Mouse (Mus musculus): Measurements from ENCODE around the gene Pla2g3. TPM values are rescaled to one million over a fixed set of nuclear protein-coding genes. Genes with fewer than 3 reads are reported as not detected.

Pla2g3 gene
- total and polyA plus RNA-seq, 2 experiments from 2014 or later, result 11.9 to 26.2 TPM

- Histone ChIP-seq H3K27me3 (ENCODE audit: insufficient read depth, low read length) (no peaks in the 10 kb centered on the region), H3K9ac (no peak overlapping the region), H3K27ac (ENCODE audit: low read depth, low read length) (no peak overlapping the region), H3K4me2 (ENCODE audit: low read depth) (no peak overlapping the region), H3K4me1 (ENCODE audit: insufficient read depth) (no peaks in the 10 kb centered on the region), H3K9me3 (ENCODE audit: low read length) (0 out of 2 replicates have a peak, but pooled peaks cover 3% of the 10 kb centered on the region), H3K36me3 (ENCODE audit: insufficient read depth) (no peaks in the 10 kb centered on the region), H3K4me3 (ENCODE audit: low read depth, low read length) (no peak overlapping the region)
- no peak for TF ChIP-seq CTCF (IDR thresholded peaks at IDR 0.05; ENCODE audit: low read depth)
- 97% methylated on average over 5 of the region's 5 CpGs for WGBS
- no peak for DNase-seq
- no peak for ATAC-seq
Observed at GRCm38 (mm10) chr11:3544409-3544808, 56.3 kb downstream of the Pla2g3 start.

- no peaks in the 10 kb centered on the region for H3K4me1 ChIP-seq (ENCODE audit: insufficient read depth)
- H3K27me3 ChIP-seq (ENCODE audit: insufficient read depth, low read length), result no peaks in the 10 kb centered on the region
- no peak for DNase-seq
- TF ChIP-seq CTCF (IDR thresholded peaks at IDR 0.05; ENCODE audit: low read depth), result no peak
- H3K36me3 ChIP-seq (ENCODE audit: insufficient read depth), result no peaks in the 10 kb centered on the region
- H3K27ac ChIP-seq (ENCODE audit: low read depth, low read length), result no peak overlapping the region
- WGBS, result 13% methylated on average over 9 of the region's 9 CpGs
- ATAC-seq, result no peak
- no peak overlapping the region for H3K4me3 ChIP-seq (ENCODE audit: low read depth, low read length)
- 0 out of 2 replicates have a peak, but pooled peaks cover 3% of the 10 kb centered on the region for H3K9me3 ChIP-seq (ENCODE audit: low read length)
- H3K9ac ChIP-seq, result no peak overlapping the region
- no peak overlapping the region for H3K4me2 ChIP-seq (ENCODE audit: low read depth)
Observed at GRCm38 (mm10) chr11:3545531-3546241, 57.6 kb downstream of the Pla2g3 start.

- H3K9me3 ChIP-seq (ENCODE audit: low read length), result 0 out of 2 replicates have a peak, but pooled peaks cover 3% of the 10 kb centered on the region
- H3K27ac ChIP-seq (ENCODE audit: low read depth, low read length), result no peak overlapping the region
- WGBS, result 8% methylated on average over 1 of the region's 1 CpGs
- no peak overlapping the region for H3K9ac ChIP-seq
- no peaks in the 10 kb centered on the region for H3K27me3 ChIP-seq (ENCODE audit: insufficient read depth, low read length)
- no peak for ATAC-seq
- no peak overlapping the region for H3K4me2 ChIP-seq (ENCODE audit: low read depth)
- no peaks in the 10 kb centered on the region for H3K4me1 ChIP-seq (ENCODE audit: insufficient read depth)
- no peak overlapping the region for H3K4me3 ChIP-seq (ENCODE audit: low read depth, low read length)
- DNase-seq, result no peak
- TF ChIP-seq CTCF (IDR thresholded peaks at IDR 0.05; ENCODE audit: low read depth), result no peak
- H3K36me3 ChIP-seq (ENCODE audit: insufficient read depth), result no peaks in the 10 kb centered on the region
Observed at GRCm38 (mm10) chr11:3546242-3546562, 58.1 kb downstream of the Pla2g3 start.

GRCm38 (mm10) chr11:3547047-3547446, 59.0 kb downstream of the Pla2g3 start:
- no peaks in the 10 kb centered on the region for H3K4me1 ChIP-seq (ENCODE audit: insufficient read depth)
- H3K9ac ChIP-seq, result no peak overlapping the region
- WGBS, result 66% methylated on average over 2 of the region's 2 CpGs
- H3K27ac ChIP-seq (ENCODE audit: low read depth, low read length), result no peak overlapping the region
- no peak for TF ChIP-seq CTCF (IDR thresholded peaks at IDR 0.05; ENCODE audit: low read depth)
- H3K27me3 ChIP-seq (ENCODE audit: insufficient read depth, low read length), result no peaks in the 10 kb centered on the region
- H3K4me3 ChIP-seq (ENCODE audit: low read depth, low read length), result no peak overlapping the region
- no peak for DNase-seq
- H3K4me2 ChIP-seq (ENCODE audit: low read depth), result no peak overlapping the region
- no peak for ATAC-seq
- no peaks in the 10 kb centered on the region for H3K36me3 ChIP-seq (ENCODE audit: insufficient read depth)
- H3K9me3 ChIP-seq (ENCODE audit: low read length), result 0 out of 2 replicates have a peak, but pooled peaks cover 3% of the 10 kb centered on the region

- H3K36me3 ChIP-seq (ENCODE audit: insufficient read depth), result no peaks in the 10 kb centered on the region
- no peaks in the 10 kb centered on the region for H3K4me1 ChIP-seq (ENCODE audit: insufficient read depth)
- 55% methylated on average over 6 of the region's 6 CpGs for WGBS
- no peak overlapping the region for H3K4me2 ChIP-seq (ENCODE audit: low read depth)
- no peak overlapping the region for H3K27ac ChIP-seq (ENCODE audit: low read depth, low read length)
- no peak for TF ChIP-seq CTCF (IDR thresholded peaks at IDR 0.05; ENCODE audit: low read depth)
- DNase-seq (no peak), ATAC-seq (0 out of 2 replicates have a peak, but pooled peaks have one; percentile 42)
- no peak overlapping the region for H3K4me3 ChIP-seq (ENCODE audit: low read depth, low read length)
- 0 out of 2 replicates have a peak, but pooled peaks cover 3% of the 10 kb centered on the region for H3K9me3 ChIP-seq (ENCODE audit: low read length)
- H3K27me3 ChIP-seq (ENCODE audit: insufficient read depth, low read length), result no peaks in the 10 kb centered on the region
- no peak overlapping the region for H3K9ac ChIP-seq
Observed at GRCm38 (mm10) chr11:3547969-3548368, 59.9 kb downstream of the Pla2g3 start.

- Histone ChIP-seq H3K27me3 (ENCODE audit: insufficient read depth, low read length) (no peaks in the 10 kb centered on the region), H3K4me1 (ENCODE audit: insufficient read depth) (no peaks in the 10 kb centered on the region), H3K27ac (ENCODE audit: low read depth, low read length) (no peak overlapping the region), H3K4me2 (ENCODE audit: low read depth) (no peak overlapping the region), H3K36me3 (ENCODE audit: insufficient read depth) (no peaks in the 10 kb centered on the region), H3K9ac (no peak overlapping the region), H3K4me3 (ENCODE audit: low read depth, low read length) (no peak overlapping the region), H3K9me3 (ENCODE audit: low read length) (0 out of 2 replicates have a peak, but pooled peaks cover 3% of the 10 kb centered on the region)
- DNase-seq, result no peak
- no peak for ATAC-seq
- TF ChIP-seq CTCF (IDR thresholded peaks at IDR 0.05; ENCODE audit: low read depth), result no peak
- 65% methylated on average over 3 of the region's 3 CpGs for WGBS
Observed at GRCm38 (mm10) chr11:3548564-3549295, 60.6 kb downstream of the Pla2g3 start.

Other genes starting within 250 kb of the Pla2g3 start
- gene Drg1, start 221.9 kb upstream of the Pla2g3 start, total RNA-seq (2014; rRNA removed), result 115 and 147 TPM in 2 replicates
- 201 and 218 TPM in 2 replicates for gene Drg1, start 221.9 kb upstream of the Pla2g3 start, polyA plus RNA-seq (2015; fragmentation: Nextera tagmentation; extraction: Ambion mirVana)
- 58.2 and 70.7 TPM in 2 replicates for gene Patz1, start 199.4 kb upstream of the Pla2g3 start, total RNA-seq (2014; rRNA removed)
- 39.5 and 43.0 TPM in 2 replicates for gene Patz1, start 199.4 kb upstream of the Pla2g3 start, polyA plus RNA-seq (2015; fragmentation: Nextera tagmentation; extraction: Ambion mirVana)
- gene Pik3ip1, start 157.9 kb upstream of the Pla2g3 start, total RNA-seq (2014; rRNA removed), result 36.2 and 47.8 TPM in 2 replicates
- 30.3 and 37.3 TPM in 2 replicates for gene Pik3ip1, start 157.9 kb upstream of the Pla2g3 start, polyA plus RNA-seq (2015; fragmentation: Nextera tagmentation; extraction: Ambion mirVana)
- 148 and 173 TPM in 2 replicates for gene Limk2, start 79.1 kb upstream of the Pla2g3 start, total RNA-seq (2014; rRNA removed)
- 87.7 and 98.6 TPM in 2 replicates for gene Limk2, start 79.1 kb upstream of the Pla2g3 start, polyA plus RNA-seq (2015; fragmentation: Nextera tagmentation; extraction: Ambion mirVana)
- 35.9 and 38.8 TPM in 2 replicates for gene Rnf185, start 35.9 kb upstream of the Pla2g3 start, total RNA-seq (2014; rRNA removed)
- gene Rnf185, start 35.9 kb upstream of the Pla2g3 start, polyA plus RNA-seq (2015; fragmentation: Nextera tagmentation; extraction: Ambion mirVana), result 36.3 and 36.9 TPM in 2 replicates
- gene Inpp5j, start 16.5 kb downstream of the Pla2g3 start, total RNA-seq (2014; rRNA removed), result 3.5 and 6.5 TPM in 2 replicates
- gene Inpp5j, start 16.5 kb downstream of the Pla2g3 start, polyA plus RNA-seq (2015; fragmentation: Nextera tagmentation; extraction: Ambion mirVana), result 6.6 and 9.7 TPM in 2 replicates
- gene Selenom, start 26.4 kb downstream of the Pla2g3 start, total RNA-seq (2014; rRNA removed), result 119 and 172 TPM in 2 replicates
- gene Selenom, start 26.4 kb downstream of the Pla2g3 start, polyA plus RNA-seq (2015; fragmentation: Nextera tagmentation; extraction: Ambion mirVana), result 224 and 227 TPM in 2 replicates
- gene Smtn, start 52.3 kb downstream of the Pla2g3 start, total RNA-seq (2014; rRNA removed), result 3.9 and 7.9 TPM in 2 replicates
- 8.1 and 8.7 TPM in 2 replicates for gene Smtn, start 52.3 kb downstream of the Pla2g3 start, polyA plus RNA-seq (2015; fragmentation: Nextera tagmentation; extraction: Ambion mirVana)
- gene Morc2a, start 160.9 kb downstream of the Pla2g3 start, total RNA-seq (2014; rRNA removed), result 53.9 and 61.6 TPM in 2 replicates
- gene Morc2a, start 160.9 kb downstream of the Pla2g3 start, polyA plus RNA-seq (2015; fragmentation: Nextera tagmentation; extraction: Ambion mirVana), result 12.6 and 21.1 TPM in 2 replicates

Data from forebrain, postnatal 0 days (tissue).